Mouse (Mus musculus) embryonic fibroblast, embryonic 13.5 days (primary cell): ENCODE measurements at regions not wholly inside any gene's neighbourhood (a gene's known extent, or its start where the extent isn't known, plus 50 kb on each side); places are given as distances from the start of the nearest gene placed in this dataset.

Experiments used
- CTCF ChIP-seq: IDR thresholded peaks from 2 replicates; pipeline ENCODE4 v1.5.1; 2011; ENCODE audit warnings: mild to moderate bottlenecking, control low read depth, low read length, moderate library complexity, borderline replicate concordance; ENCODE audit not compliant: insufficient read depth
- POLR2A ChIP-seq: IDR thresholded peaks from 2 replicates; pipeline ENCODE4 v1.6.1; 2011; ENCODE audit warnings: low read depth, mild to moderate bottlenecking, control low read depth, low read length, moderate library complexity

DNA sequence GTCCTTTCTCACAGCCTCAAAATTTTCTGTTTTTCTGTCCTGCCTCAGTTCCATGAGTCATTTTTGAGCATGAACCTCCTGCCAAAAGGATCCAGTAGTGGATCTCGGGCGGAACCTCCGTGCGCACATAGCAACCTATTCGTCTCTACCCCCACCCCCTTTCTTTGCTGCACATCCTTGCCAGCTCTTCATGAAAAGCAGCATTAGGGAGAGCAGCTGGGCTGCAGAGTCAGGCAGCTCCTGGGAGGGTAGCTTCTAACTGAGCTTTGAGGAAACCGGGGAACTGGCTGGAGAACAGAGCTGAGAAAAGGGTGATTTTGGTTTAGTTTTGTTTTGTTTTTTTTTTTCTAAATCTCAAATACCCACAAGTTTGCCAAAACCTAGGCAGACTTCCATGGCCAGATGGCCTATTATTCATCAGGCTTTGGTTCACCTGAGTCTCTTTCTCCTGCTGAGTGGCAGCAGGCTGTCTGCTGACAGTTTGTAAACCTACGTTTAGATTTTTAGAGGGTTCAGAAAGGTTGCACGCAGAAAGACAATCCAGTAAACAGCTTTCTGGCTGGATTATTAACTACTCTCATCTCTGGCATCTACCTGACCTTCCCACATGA lies 74.5 kb upstream of the Tmem164 start:
- TF ChIP-seq CTCF = no peak
- no peak for TF ChIP-seq POLR2A
